Mouse (Mus musculus) midbrain, embryonic 16.5 days (tissue): ENCODE measurements around the gene Sorcs2. TPM values are rescaled to one million over a fixed set of nuclear protein-coding genes. Genes with fewer than 3 reads are reported as not detected.
A peak's percentile ranks its signal among the peaks of the same experiment; 100 is the strongest.

Experiments
- ATAC-seq: fragments of 200-750 bp; cut with Nextera tagmentation; 2 replicates; pipeline ENCODE4 v1.8.0; 2017; ENCODE audit warnings: moderate TSS enrichment
- H3K27ac ChIP-seq: fragments of 300-500 bp; sonication (generic); 2 replicates; pipeline ENCODE4 v1.5.1; 2014; ENCODE audit warnings: mild to moderate bottlenecking, low read length, mixed read lengths
- H3K27me3 ChIP-seq: fragments of 300-500 bp; sonication (generic); 2 replicates; pipeline ENCODE4 v1.6.1; 2014; ENCODE audit warnings: low read depth, low read length, mixed read lengths; ENCODE audit not compliant: control insufficient read depth, insufficient read depth
- H3K36me3 ChIP-seq: fragments of 300-500 bp; sonication (generic); 2 replicates; pipeline ENCODE4 v1.6.1; 2014; ENCODE audit warnings: mild to moderate bottlenecking, low read length, moderate library complexity, mixed read lengths; ENCODE audit not compliant: control insufficient read depth, insufficient read depth
- H3K4me1 ChIP-seq: fragments of 300-500 bp; sonication (generic); 2 replicates; pipeline ENCODE4 v1.6.1; 2014; ENCODE audit warnings: mild to moderate bottlenecking, low read length, mixed read lengths; ENCODE audit not compliant: control insufficient read depth, insufficient read depth
- H3K4me2 ChIP-seq: fragments of 300-500 bp; sonication (generic); 2 replicates; pipeline ENCODE4 v1.6.1; 2014; ENCODE audit warnings: mild to moderate bottlenecking, low read length, mixed read lengths
- H3K4me3 ChIP-seq: fragments of 300-500 bp; sonication (generic); 2 replicates; pipeline ENCODE4 v1.5.1; 2014; ENCODE audit warnings: low read depth, mild to moderate bottlenecking, low read length, moderate library complexity, mixed read lengths
- H3K9ac ChIP-seq: fragments of 300-500 bp; sonication (generic); 2 replicates; pipeline ENCODE4 v1.6.1; 2014; ENCODE audit warnings: low read depth, low read length, mixed read lengths
- H3K9me3 ChIP-seq: fragments of 300-500 bp; sonication (generic); replicated peaks from 2 replicates; pipeline ENCODE4 v1.6.1; 2014; ENCODE audit warnings: mild to moderate bottlenecking, low read length, mixed read lengths; ENCODE audit not compliant: control insufficient read depth, poor library complexity, severe bottlenecking
- WGBS: fragments of 180-500 bp; shearing (Covaris S2); extraction: QIAGEN DNeasy Blood & Tissue Kit; methylation state at CpG from one replicate; pipeline ENCODE4 v1.1.7; 2014; 5-methylcytosine and 5-hydroxymethylcytosine counted together
- polyA plus RNA-seq: library from polyadenylated mRNA; unstranded; fragments of >200 nt; fragmentation: Nextera tagmentation; extraction: Ambion mirVana; gene quantifications from 2 replicates; pipeline ENCODE4 v1.2.1, GENCODE M21; 2015

Sorcs2 gene
- polyA plus RNA-seq, 1 experiment from 2014 or later: 21.3 TPM

GRCm38 (mm10) chr5:36040398-36041235 lies 357.3 kb downstream of the Sorcs2 start:
- no peak overlapping the region for H3K4me3 ChIP-seq
- peak; percentile 85 for ATAC-seq
- H3K36me3 ChIP-seq: no peaks in the 10 kb centered on the region
- H3K4me2 ChIP-seq: no peak overlapping the region
- H3K9me3 ChIP-seq: no peaks in the 10 kb centered on the region
- no peaks in the 10 kb centered on the region for H3K27me3 ChIP-seq
- 48% methylated on average over 13 of the region's 13 CpGs for WGBS
- H3K9ac ChIP-seq: no peak overlapping the region
- peak overlapping the region; percentile 63 for H3K27ac ChIP-seq
- H3K4me1 ChIP-seq: peaks cover 6% of the 10 kb centered on the region; the same call in 1 of the 2 replicates

DNA sequence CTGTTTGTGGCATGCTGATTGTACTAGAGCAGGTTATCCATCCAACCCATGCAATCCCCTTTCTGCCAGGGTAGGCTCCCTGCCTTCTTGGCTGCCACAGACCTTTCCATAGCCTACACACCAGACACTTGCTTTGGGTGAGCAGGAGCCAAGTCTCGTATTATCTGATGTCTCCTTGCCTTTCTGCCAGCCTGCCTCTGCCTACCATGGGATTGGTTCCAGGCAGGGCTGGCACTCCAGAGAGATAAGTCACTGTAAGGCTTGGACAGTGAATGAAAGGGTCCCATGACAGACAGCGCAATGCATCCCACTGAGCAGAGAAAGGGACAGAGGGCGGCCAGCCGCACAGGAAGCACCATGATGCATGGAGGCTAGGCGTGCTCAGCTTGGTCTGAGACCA lies 358.3 kb downstream of the Sorcs2 start:
- no peak for ATAC-seq
- Histone ChIP-seq H3K4me2 (no peak overlapping the region), H3K36me3 (no peaks in the 10 kb centered on the region), H3K9ac (no peak overlapping the region), H3K4me1 (peaks cover 6% of the 10 kb centered on the region; the same call in 1 of the 2 replicates), H3K9me3 (no peaks in the 10 kb centered on the region), H3K27ac (no peak overlapping the region; the same call in 1 of the 2 replicates), H3K27me3 (no peaks in the 10 kb centered on the region), H3K4me3 (no peak overlapping the region)
- 84% methylated on average over 5 of the region's 5 CpGs for WGBS

DNA sequence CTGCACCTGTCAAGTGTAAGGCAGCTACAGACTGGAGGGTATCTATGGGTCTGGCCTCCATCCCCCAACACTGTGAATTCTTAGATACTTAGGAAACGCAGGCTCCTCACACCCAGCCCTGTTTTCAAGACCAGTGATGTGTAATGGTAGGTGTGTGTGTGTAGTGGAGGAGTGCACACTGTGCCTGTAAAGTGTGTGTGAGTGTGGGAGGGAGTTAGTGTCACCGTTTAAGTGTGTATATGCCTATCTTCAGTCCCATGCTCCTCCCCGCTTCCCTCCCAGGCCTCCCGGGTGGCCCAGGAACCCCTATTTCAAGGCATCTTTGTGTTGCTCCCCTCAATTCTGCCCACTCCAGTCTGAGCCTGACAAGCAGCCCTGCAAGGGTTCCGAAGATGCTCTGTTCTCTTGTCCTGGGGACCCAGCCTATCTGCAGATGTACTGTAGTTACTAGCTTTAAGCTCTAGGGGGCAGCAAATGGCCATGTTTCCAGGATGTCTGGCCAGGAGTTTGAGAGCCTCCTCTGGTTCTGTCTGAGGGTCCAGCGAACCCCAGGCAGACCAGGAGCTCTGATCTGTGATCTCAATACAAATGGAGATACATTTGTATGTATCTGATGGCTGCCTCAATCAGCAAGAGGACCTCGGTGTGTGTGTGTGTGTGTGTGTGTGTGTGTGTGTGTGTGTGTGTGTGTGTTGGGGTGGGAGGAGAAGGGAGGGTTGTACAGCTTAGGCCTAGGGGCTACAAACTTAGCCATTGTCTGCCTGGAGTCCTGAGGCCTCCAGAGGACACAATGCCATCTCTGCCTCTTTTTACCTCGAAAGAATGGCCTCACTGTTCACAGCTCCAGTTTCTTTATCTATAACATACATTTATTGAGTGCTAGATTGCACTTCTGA lies 364.2 kb downstream of the Sorcs2 start:
- no peaks in the 10 kb centered on the region for H3K9me3 ChIP-seq
- H3K27ac ChIP-seq: no peak overlapping the region
- H3K4me1 ChIP-seq: no peaks in the 10 kb centered on the region
- WGBS: 41% methylated on average over 8 of the region's 8 CpGs
- H3K9ac ChIP-seq: no peak overlapping the region
- H3K4me2 ChIP-seq: no peak overlapping the region
- ATAC-seq: peak; percentile 77
- H3K4me3 ChIP-seq: no peak overlapping the region
- no peaks in the 10 kb centered on the region for H3K27me3 ChIP-seq
- no peaks in the 10 kb centered on the region; the same call in 1 of the 2 replicates for H3K36me3 ChIP-seq

- no peak overlapping the region for H3K4me3 ChIP-seq
- H3K4me1 ChIP-seq: no peaks in the 10 kb centered on the region
- no peak overlapping the region for H3K9ac ChIP-seq
- no peak for ATAC-seq
- WGBS: 90% methylated on average over 4 of the region's 4 CpGs
- no peaks in the 10 kb centered on the region for H3K9me3 ChIP-seq
- H3K4me2 ChIP-seq: no peak overlapping the region
- H3K36me3 ChIP-seq: no peaks in the 10 kb centered on the region
- H3K27ac ChIP-seq: no peak overlapping the region
- no peaks in the 10 kb centered on the region for H3K27me3 ChIP-seq
These were observed 372.9 kb downstream of the Sorcs2 start for GRCm38 (mm10) chr5:36025076-36025475.

- Histone ChIP-seq H3K4me1 (no peaks in the 10 kb centered on the region), H3K9ac (no peak overlapping the region), H3K4me3 (no peak overlapping the region), H3K27ac (no peak overlapping the region), H3K36me3 (0 out of 2 replicates have a peak, but pooled peaks cover 3% of the 10 kb centered on the region), H3K9me3 (no peaks in the 10 kb centered on the region), H3K27me3 (no peaks in the 10 kb centered on the region), H3K4me2 (no peak overlapping the region)
- 86% methylated on average over 9 of the region's 9 CpGs for WGBS
- no peak for ATAC-seq
These were observed 373.8 kb downstream of the Sorcs2 start for GRCm38 (mm10) chr5:36024003-36024685.

GRCm38 (mm10) chr5:36022361-36022760 lies 375.6 kb downstream of the Sorcs2 start:
- no peaks in the 10 kb centered on the region for H3K4me1 ChIP-seq
- H3K9me3 ChIP-seq: no peaks in the 10 kb centered on the region
- H3K4me2 ChIP-seq: no peak overlapping the region
- H3K9ac ChIP-seq: no peak overlapping the region
- WGBS: 75% methylated on average over 1 of the region's 1 CpGs
- peaks cover 7% of the 10 kb centered on the region; the same call in 1 of the 2 replicates for H3K36me3 ChIP-seq
- no peak overlapping the region for H3K27ac ChIP-seq
- no peak for ATAC-seq
- no peak overlapping the region for H3K4me3 ChIP-seq
- no peaks in the 10 kb centered on the region for H3K27me3 ChIP-seq

DNA sequence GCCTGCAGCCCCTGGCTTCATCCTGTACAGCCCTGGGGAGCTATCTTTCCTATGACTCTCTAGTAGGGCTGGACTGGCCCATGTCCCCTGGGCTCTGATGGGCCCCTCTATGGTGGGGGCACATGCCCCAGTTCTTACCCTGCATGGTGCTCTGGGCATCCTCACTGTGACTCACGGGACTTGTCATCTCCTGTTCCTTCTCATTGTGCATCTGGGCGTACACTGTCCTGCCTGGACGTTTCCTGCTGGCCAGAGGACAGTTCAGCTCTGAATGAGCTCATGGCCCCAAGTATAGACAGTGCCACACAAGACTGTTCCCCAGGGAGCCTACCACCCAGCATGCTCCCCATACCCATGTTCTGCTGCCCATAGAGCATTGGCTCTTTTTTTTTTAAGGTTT lies 376.8 kb downstream of the Sorcs2 start:
- H3K4me2 ChIP-seq: no peak overlapping the region
- no peak overlapping the region for H3K4me3 ChIP-seq
- H3K36me3 ChIP-seq: peaks cover 7% of the 10 kb centered on the region; the same call in 1 of the 2 replicates
- no peak for ATAC-seq
- no peaks in the 10 kb centered on the region for H3K4me1 ChIP-seq
- 84% methylated on average over 3 of the region's 3 CpGs for WGBS
- no peak overlapping the region for H3K9ac ChIP-seq
- H3K27me3 ChIP-seq: no peaks in the 10 kb centered on the region
- H3K27ac ChIP-seq: no peak overlapping the region
- H3K9me3 ChIP-seq: no peaks in the 10 kb centered on the region

- WGBS: 89% methylated on average over 3 of the region's 3 CpGs
- Histone ChIP-seq H3K4me2 (no peak overlapping the region), H3K4me1 (no peaks in the 10 kb centered on the region), H3K9ac (no peak overlapping the region), H3K9me3 (no peaks in the 10 kb centered on the region), H3K4me3 (no peak overlapping the region), H3K27ac (no peak overlapping the region), H3K27me3 (no peaks in the 10 kb centered on the region), H3K36me3 (peaks cover 7% of the 10 kb centered on the region; the same call in 1 of the 2 replicates)
- ATAC-seq: no peak
These were observed 379.6 kb downstream of the Sorcs2 start for GRCm38 (mm10) chr5:36018366-36018765.
